Mouse (Mus musculus): Measurements from ENCODE around the gene Add3. TPM values are rescaled to one million over a fixed set of nuclear protein-coding genes. Genes with fewer than 3 reads are reported as not detected.

Gene Add3
- total RNA-seq, 2 experiments from 2014 or later: 81.7 to 87.2 TPM

DNA sequence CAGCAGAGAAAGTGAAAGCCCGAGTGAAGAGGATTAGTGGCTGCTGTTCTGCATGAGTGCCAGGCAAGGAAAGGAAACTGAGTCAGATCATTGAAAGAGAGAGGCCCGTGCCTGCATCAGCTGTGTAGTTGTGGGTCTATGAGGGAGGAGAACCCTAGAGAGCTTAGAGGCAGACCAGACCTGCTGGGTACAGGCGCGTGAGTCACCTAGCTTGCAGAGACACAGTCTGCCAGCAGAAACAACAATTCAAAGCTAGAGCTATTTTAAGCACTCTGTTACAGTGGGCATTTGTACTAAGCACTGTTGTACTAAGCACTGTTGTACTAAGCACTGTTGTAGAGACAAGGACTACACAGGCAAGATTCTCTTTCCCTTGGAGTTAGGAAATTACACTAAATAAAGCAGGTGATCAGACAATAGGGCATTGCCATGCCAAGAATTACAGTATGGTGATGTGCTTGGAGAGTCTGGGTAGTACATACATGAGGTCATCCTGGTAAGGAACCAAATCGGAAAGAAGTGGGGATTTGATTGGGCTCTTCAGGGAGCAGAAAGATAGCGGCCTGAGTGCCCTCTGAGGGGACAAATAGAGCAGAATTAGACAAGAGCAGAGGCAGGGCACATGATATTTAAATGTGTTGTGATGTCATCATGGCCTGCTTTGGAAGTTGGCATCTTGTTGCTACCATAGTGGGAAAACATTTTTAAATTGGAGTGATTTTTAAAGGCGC, 88.0 kb downstream of the Add3 start:
- DNase-seq (ENCODE audit: low spot score in 2 of 2): no peak

DNA sequence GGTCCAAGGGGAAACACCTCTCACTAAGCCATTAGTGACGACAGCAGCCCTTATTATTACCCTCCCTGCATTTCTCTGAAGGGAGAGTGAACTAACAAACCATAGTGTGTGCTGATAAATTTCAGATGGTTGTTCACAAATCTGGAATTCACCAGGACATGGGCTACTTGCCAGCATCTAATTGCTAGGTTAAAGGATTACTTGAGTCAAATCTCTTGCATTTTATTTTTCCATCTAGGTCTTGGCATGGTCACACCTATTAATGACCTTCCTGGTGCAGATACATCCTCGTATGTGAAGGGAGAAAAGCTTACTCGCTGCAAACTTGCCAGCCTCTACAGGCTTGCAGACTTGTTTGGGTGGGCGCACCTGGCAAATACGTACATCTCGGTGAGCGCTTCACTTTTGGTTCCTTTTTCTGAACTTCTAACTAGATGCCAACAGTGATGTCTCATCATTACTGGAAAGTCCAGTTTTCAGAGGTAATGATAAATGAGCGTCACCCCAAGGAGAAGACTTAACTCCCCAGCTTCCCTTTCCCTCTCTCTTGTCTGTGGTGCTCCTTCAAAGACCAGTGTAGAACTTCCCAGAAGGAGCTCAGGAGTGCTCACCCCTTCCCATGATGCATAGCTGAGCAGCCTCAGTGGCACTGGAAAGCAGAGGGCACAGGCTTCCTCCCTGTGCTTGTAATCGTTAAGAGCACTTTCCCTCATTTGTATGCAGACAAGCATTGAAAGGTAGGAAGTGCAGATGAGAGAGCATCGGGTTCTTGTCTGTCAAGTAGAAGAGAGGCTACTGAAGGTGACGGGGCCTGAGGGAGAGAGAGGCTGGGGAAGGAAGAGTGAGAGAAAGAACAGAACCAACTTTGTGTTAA, 90.9 kb downstream of the Add3 start:
- no peak for DNase-seq (ENCODE audit: low spot score in 2 of 2)

DNA sequence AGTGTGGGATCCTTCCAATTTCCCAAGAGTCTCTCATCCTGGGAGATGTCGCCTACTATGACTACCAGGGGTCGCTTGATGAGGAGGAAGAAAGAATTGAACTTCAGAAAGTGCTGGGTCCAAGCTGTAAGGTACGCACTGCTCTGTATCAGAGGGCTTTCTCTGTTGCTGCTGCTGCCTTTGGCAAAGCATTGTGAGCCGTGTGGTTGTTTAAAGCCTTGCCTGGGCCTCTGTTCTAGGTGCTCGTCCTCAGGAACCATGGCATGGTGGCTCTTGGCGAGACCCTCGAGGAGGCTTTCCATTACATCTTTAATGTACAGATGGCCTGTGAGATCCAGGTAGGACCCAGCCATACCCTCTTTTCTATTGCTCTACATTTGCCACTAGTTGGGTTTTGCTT, 93.3 kb downstream of the Add3 start:
- DNase-seq (ENCODE audit: low spot score in 2 of 2): no peak

- no peak for DNase-seq (ENCODE audit: low spot score in 2 of 2)
These were observed 101.6 kb downstream of the Add3 start for GRCm38 (mm10) chr19:53241806-53242205.

- DNase-seq (ENCODE audit: low spot score in 2 of 2): no peak
These were observed 103.7 kb downstream of the Add3 start for GRCm38 (mm10) chr19:53243956-53244355.

GRCm38 (mm10) chr19:53247558-53247957, 107.3 kb downstream of the Add3 start:
- DNase-seq (ENCODE audit: low spot score in 2 of 2): no peak

GRCm38 (mm10) chr19:53248023-53248494, 107.8 kb downstream of the Add3 start:
- no peak for DNase-seq (ENCODE audit: low spot score in 2 of 2)

GRCm38 (mm10) chr19:53251015-53251414, 110.8 kb downstream of the Add3 start:
- DNase-seq (ENCODE audit: low spot score in 2 of 2): no peak

- no peak for DNase-seq (ENCODE audit: low spot score in 2 of 2)
These were observed 111.4 kb downstream of the Add3 start for GRCm38 (mm10) chr19:53251656-53252055.

DNA sequence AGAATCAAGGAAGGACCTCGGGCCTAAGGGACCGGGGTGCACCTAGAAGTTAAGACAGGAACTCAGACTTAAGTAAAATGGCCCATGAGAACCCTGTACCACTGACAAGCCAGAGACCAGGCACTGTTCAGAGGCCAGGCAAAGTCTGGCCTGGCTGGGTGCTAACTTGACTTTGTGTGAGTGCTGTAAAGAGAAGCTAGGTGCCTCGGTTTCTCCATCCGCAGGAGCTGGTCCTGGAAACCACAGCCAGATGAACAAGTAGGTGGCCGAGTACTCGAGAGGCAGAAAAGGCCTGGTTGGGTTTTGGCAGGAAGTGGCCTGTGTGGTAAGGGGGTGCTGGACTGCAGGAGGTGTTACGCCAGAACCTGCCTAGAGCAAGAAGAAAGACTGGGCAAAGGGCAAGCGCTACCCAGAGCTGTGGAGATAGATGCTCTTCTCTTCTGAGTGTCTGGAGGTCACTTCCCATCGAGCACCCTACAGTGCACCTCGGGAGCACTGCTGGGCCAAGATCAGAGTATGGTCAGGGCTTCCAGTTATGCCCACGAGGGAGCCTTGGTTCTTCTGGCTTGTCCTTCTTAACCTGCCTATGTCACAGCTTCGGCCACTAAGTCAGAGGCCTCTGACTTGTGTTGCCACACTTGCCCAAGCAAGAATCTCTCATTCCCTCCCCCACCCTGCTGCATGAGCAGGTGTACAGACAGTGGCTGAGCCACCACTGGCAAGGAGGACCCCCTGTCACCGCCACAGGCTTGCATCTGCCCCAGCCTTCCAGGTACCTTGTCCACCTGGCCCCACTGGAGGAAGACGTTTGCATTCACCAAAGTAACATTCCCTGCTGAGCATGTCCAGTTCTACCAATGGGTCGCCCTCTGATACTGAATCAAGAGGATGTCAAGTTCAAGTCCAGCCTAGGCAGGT, 112.1 kb downstream of the Add3 start:
- no peak for DNase-seq (ENCODE audit: low spot score in 2 of 2)

DNA sequence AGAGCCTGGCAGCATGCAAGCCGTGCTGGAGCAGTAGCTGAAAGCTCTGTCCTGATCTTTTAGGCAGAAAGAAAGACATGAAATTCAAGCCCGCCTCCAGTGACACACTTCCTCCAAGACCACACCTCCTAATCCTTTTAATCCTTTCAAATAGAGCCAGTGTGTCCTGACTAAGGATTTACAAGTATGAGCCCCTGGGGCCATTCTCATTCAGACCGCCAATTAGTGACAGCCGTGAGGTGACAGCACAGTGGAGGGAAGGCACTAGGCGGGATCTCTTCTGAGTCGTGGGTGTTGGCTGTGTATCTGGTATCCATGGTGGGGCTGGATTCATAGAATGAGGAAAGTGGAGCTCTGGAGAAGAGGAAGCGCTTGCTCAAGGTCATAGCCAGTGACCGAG, 116.1 kb downstream of the Add3 start:
- no peak for DNase-seq (ENCODE audit: low spot score in 2 of 2)

DNA sequence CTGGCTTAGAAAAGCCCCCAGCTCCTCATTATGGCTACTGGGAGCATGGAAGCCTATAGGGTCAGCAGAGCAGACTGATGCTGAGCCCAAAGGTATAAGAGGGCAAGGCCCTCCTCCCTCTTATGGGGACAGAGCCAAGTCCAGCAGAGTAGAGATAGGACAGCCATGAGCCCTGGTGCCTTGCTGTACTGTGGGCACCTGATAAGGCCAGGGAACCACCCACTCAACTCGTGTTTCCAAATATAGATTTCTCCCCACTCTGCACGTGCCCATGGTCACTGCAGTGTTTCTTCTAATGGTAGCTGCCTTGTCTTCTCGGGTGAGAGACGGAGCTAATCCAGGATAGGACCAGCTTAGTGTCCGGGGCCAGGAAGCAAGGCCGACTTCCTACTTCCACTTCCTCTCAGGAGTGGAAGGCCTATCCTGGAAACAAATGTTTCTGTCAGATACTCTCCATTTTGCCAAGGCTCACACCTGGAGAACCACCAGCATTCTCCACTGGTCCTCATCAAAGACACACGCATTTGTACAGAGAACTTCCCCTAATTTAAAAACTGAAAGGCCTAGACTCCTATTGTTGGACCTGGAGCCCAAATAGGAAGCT, 116.8 kb downstream of the Add3 start:
- no peak for DNase-seq (ENCODE audit: low spot score in 2 of 2)

GRCm38 (mm10) chr19:53257631-53258560, 117.7 kb downstream of the Add3 start:
- no peak for DNase-seq (ENCODE audit: low spot score in 2 of 2)

DNA sequence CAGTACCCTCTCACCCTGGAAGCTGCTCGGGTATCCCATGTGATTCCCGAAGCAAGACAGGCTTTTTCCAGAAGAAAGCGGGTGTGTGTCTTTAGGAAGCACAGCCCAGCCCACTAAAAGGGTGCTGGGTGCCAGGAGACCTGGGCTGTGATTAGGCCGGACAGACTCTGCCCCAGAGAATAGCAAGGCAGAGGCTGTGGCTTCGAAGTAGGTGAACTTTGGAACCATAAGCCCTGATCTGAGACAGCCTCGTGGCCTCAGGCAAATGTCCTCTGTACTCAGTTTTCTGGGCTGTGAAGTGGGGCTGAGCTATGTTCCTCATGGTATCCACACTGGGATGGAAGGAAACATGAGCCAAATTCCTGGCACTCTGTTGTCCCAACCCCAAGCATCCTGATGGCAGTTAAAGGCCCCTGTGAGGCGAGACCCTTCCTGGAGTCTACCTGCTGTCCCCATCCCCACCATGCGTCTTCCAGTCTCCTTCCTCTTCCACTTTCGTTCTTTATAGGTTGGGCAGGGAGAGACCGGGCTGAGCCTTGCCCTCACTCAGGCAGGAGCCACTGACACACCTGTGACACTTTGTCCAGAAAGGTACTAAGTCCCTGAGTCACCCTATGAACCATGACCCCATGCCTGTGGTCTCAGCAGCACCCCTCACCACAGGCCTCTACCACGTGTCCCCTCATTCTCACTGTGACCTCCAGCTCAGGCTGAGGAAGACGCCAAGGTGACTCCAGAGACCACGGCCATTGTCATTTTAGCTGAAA, 118.7 kb downstream of the Add3 start:
- DNase-seq (ENCODE audit: low spot score in 2 of 2): no peak

DNA sequence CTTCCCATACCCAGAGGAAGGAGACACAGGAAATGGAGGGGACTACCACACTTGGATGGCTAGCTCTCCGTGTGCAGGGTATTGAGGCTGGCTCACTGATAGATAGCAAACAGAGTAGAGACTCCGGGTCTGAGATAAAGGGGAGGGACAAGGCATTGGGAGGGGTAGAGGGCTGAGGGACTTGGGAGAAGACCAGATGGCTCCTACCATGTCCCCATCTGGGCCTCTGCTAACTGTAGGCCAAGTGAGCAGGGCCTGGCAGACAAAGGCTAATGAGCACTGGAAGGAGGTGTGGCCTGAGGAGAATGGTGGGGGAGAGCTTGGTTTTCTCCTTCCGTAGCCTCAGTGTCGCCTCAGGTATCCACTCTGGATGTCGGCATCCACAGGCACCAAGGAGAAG, 119.3 kb downstream of the Add3 start:
- no peak for DNase-seq (ENCODE audit: low spot score in 2 of 2)

- DNase-seq (ENCODE audit: low spot score in 2 of 2): no peak
These were observed 120.0 kb downstream of the Add3 start for GRCm38 (mm10) chr19:53260261-53260660.

DNA sequence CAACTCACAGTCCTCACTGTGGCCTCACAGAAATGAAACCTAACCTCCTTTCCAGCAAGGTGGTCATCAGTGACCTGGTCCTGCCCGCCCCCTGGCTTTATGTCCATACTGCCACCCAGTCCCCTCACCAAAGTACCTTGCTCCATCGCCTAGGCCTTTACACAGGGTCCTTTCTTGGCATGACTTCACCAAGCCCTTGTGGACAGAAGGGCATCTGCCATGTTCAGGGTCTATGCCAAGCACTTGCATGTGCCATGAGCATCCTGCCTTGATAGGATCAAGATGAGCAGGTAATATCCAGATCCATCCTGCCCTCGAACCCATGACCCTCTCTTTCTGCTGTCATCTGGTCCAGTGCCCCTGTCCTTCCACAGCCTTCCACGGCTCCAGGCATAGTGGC, 120.6 kb downstream of the Add3 start:
- DNase-seq (ENCODE audit: low spot score in 2 of 2): no peak

GRCm38 (mm10) chr19:53262061-53262460, 121.8 kb downstream of the Add3 start:
- DNase-seq (ENCODE audit: low spot score in 2 of 2): no peak
